In the genomic region with DNA sequence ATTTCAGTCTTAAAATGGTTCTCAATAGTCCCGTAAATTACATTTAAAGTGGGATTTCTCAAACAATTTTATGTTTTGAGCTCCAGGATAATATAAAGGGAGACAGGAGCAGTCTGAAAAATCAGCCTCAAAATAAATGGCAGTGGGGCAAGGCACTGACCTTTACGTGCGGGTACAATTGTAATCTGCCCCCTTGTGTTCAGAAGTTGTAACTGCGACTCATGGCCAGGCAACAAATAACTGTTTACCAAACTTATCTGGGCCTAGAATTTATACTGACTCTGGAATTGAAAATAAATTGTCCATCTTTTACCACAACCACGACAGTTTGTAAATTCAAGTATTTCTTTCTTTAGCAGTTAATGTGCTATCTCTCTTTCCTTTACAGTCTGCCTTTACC, we compare ENCODE assay signal across 9 mouse cellular contexts. TPM values are rescaled to one million over a fixed set of nuclear protein-coding genes. Genes with fewer than 3 reads are reported as not detected.
DNase-seq lines count a peak whose midpoint lies in the region; ATAC-seq and TF ChIP-seq lines count a peak whose summit lies in the region.
"Had no signal": no experiment of that assay in that cellular context is flagged by ENCODE, and none has a peak within 500 bp of the region (broad histone marks: within the 10 kb centered on the region; RNA-seq: fewer than 3 reads in every experiment).

No protein-coding gene starts in this region.

- ATAC-seq in liver, postnatal 0 days: no peak
- no peak for ATAC-seq in liver, embryonic 12.5 days
- ATAC-seq in kidney, postnatal 0 days (replicated peaks; ENCODE audit: low FRiP score, low read depth): no peak

- no peak overlapping the region for H3K27ac ChIP-seq in liver, postnatal 0 days (ENCODE audit: low read depth)
- H3K27ac ChIP-seq in liver, embryonic 12.5 days: no peak overlapping the region
- no peak overlapping the region for H3K27ac ChIP-seq in kidney, postnatal 0 days

- H3K9ac ChIP-seq in liver, postnatal 0 days (replicated peaks): no peak overlapping the region
- no peak overlapping the region for H3K9ac ChIP-seq in liver, embryonic 12.5 days
- no peak overlapping the region for H3K9ac ChIP-seq in kidney, postnatal 0 days (ENCODE audit: low read depth, low read length)

- DNase-seq in cerebellum, adult 8-10 months: peak; percentile 7
- DNase-seq in cerebellum, adult 11-12 months: no peak
- peak; percentile 36 for DNase-seq in liver, postnatal 0 days
- DNase-seq in WW6 (ENCODE audit: low read depth, low spot score): peak; percentile 3
- DNase-seq in kidney, postnatal 0 days (ENCODE audit: low spot score): peak; percentile 33
- DNase-seq in spleen, postnatal 36 days (ENCODE audit: low spot score in 2 of 2): no peak
- no peak for DNase-seq in natural killer cell, adult 2 months (ENCODE audit: low spot score in 2 of 2)

- H3K4me2 ChIP-seq in liver, postnatal 0 days (ENCODE audit: low read depth, low read length): no peak overlapping the region
- no peak overlapping the region for H3K4me2 ChIP-seq in liver, embryonic 12.5 days
- no peak overlapping the region for H3K4me2 ChIP-seq in kidney, postnatal 0 days (ENCODE audit: low read length)

- H3K27me3 ChIP-seq in liver, postnatal 0 days (ENCODE audit: insufficient read depth, low read length): no peaks in the 10 kb centered on the region
- H3K27me3 ChIP-seq in liver, embryonic 12.5 days (replicated peaks): no peaks in the 10 kb centered on the region
- H3K27me3 ChIP-seq in kidney, postnatal 0 days (ENCODE audit: insufficient read depth, low read length): no peaks in the 10 kb centered on the region

- no peak overlapping the region for H3K4me3 ChIP-seq in liver, postnatal 0 days (ENCODE audit: low read depth, low read length)
- no peak overlapping the region for H3K4me3 ChIP-seq in liver, embryonic 12.5 days
- H3K4me3 ChIP-seq in kidney, postnatal 0 days (replicated peaks; ENCODE audit: low read depth, low read length): no peak overlapping the region

- H3K4me1 ChIP-seq in liver, postnatal 0 days (ENCODE audit: insufficient read depth): peaks cover 2% of the 10 kb centered on the region; the same call in 1 of the 2 replicates
- H3K4me1 ChIP-seq in liver, embryonic 12.5 days: no peaks in the 10 kb centered on the region
- H3K4me1 ChIP-seq in kidney, postnatal 0 days (replicated peaks; ENCODE audit: insufficient read depth, low read length): no peaks in the 10 kb centered on the region

- no peaks in the 10 kb centered on the region for H3K36me3 ChIP-seq in liver, postnatal 0 days (replicated peaks; ENCODE audit: insufficient read depth, low read length)
- no peaks in the 10 kb centered on the region for H3K36me3 ChIP-seq in liver, embryonic 12.5 days
- no peaks in the 10 kb centered on the region for H3K36me3 ChIP-seq in kidney, postnatal 0 days (ENCODE audit: insufficient read depth, low read length)

- TF ChIP-seq EP300 in liver, postnatal 0 days (IDR thresholded peaks at IDR 0.05; ENCODE audit: low read depth): no peak

- H3K9me3 ChIP-seq in liver, postnatal 0 days (ENCODE audit: low read length): no peaks in the 10 kb centered on the region
- no peaks in the 10 kb centered on the region for H3K9me3 ChIP-seq in liver, embryonic 12.5 days (replicated peaks)
- no peaks in the 10 kb centered on the region for H3K9me3 ChIP-seq in kidney, postnatal 0 days (replicated peaks; ENCODE audit: low read length)

- WGBS in liver, postnatal 0 days (ENCODE audit: insufficient replicate concordance): 15% methylated on average over 5 of the region's 5 CpGs
- 16% methylated on average over 5 of the region's 5 CpGs for WGBS in liver, embryonic 12.5 days (ENCODE audit: insufficient replicate concordance)
- WGBS in kidney, postnatal 0 days: 14% methylated on average over 5 of the region's 5 CpGs

- TF ChIP-seq CTCF in liver, postnatal 0 days (IDR thresholded peaks at IDR 0.05; ENCODE audit: low read depth): peak; percentile 71
- peak; percentile 83 for TF ChIP-seq CTCF in kidney, postnatal 0 days (IDR thresholded peaks at IDR 0.05; ENCODE audit: low read depth)

RNA-seq across cellular contexts. Expression of a gene that starts 17.8 kb away (rescaled TPM):
- not detected in 2 replicates for polyA plus RNA-seq in liver, postnatal 0 days (2015; fragmentation: Nextera tagmentation; extraction: Ambion mirVana)
- not detected in 2 replicates for polyA plus RNA-seq in liver, embryonic 12.5 days (2016; fragmentation: Nextera tagmentation; extraction: Ambion mirVana)
- not detected in 2 replicates for polyA plus RNA-seq in kidney, postnatal 0 days (2015; fragmentation: Nextera tagmentation; extraction: Ambion mirVana)
- polyA plus RNA-seq: intestine, embryonic 14.5 days had no signal

RNA-seq across cellular contexts. Expression of a gene that starts 22.6 kb away (rescaled TPM):
- polyA plus RNA-seq in liver, postnatal 0 days (2015; fragmentation: Nextera tagmentation; extraction: Ambion mirVana): not detected in 2 replicates
- polyA plus RNA-seq in liver, embryonic 12.5 days (2016; fragmentation: Nextera tagmentation; extraction: Ambion mirVana): not detected in 2 replicates
- not detected in 2 replicates for polyA plus RNA-seq in kidney, postnatal 0 days (2015; fragmentation: Nextera tagmentation; extraction: Ambion mirVana)
- polyA plus RNA-seq: intestine, embryonic 14.5 days had no signal

RNA-seq across cellular contexts. Expression of a gene that starts 25.5 kb away (rescaled TPM):
- polyA plus RNA-seq in liver, postnatal 0 days (2015; fragmentation: Nextera tagmentation; extraction: Ambion mirVana): not detected in 2 replicates
- not detected in 2 replicates for polyA plus RNA-seq in liver, embryonic 12.5 days (2016; fragmentation: Nextera tagmentation; extraction: Ambion mirVana)
- polyA plus RNA-seq in kidney, postnatal 0 days (2015; fragmentation: Nextera tagmentation; extraction: Ambion mirVana): not detected in 2 replicates
- polyA plus RNA-seq: intestine, embryonic 14.5 days had no signal

RNA-seq across cellular contexts. Expression of a gene that starts 26.4 kb away (rescaled TPM):
- polyA plus RNA-seq in liver, postnatal 0 days (2015; fragmentation: Nextera tagmentation; extraction: Ambion mirVana): not detected in 2 replicates
- polyA plus RNA-seq in liver, embryonic 12.5 days (2016; fragmentation: Nextera tagmentation; extraction: Ambion mirVana): not detected in 2 replicates
- polyA plus RNA-seq in kidney, postnatal 0 days (2015; fragmentation: Nextera tagmentation; extraction: Ambion mirVana): not detected in 2 replicates
- polyA plus RNA-seq: intestine, embryonic 14.5 days had no signal

RNA-seq across cellular contexts. Expression of a gene that starts 31.4 kb away (rescaled TPM):
- polyA plus RNA-seq in liver, postnatal 0 days (2015; fragmentation: Nextera tagmentation; extraction: Ambion mirVana): not detected in 2 replicates
- not detected in 2 replicates for polyA plus RNA-seq in liver, embryonic 12.5 days (2016; fragmentation: Nextera tagmentation; extraction: Ambion mirVana)
- polyA plus RNA-seq in kidney, postnatal 0 days (2015; fragmentation: Nextera tagmentation; extraction: Ambion mirVana): not detected in 2 replicates
- polyA plus RNA-seq: intestine, embryonic 14.5 days had no signal

Comparison
In these comparisons a context has a peak if more than half of its experiments do, and no peak if none do; other contexts are left out.
1. DNase-seq: peak in cerebellum, adult 8-10 months (single experiment), liver, postnatal 0 days (single experiment), WW6 (single experiment) and kidney, postnatal 0 days (single experiment); none in cerebellum, adult 11-12 months (single experiment), spleen, postnatal 36 days (0 of 2) and natural killer cell, adult 2 months (0 of 2).